Mouse (Mus musculus) forebrain, embryonic 15.5 days (tissue): ENCODE measurements at regions not wholly inside any gene's neighbourhood (a gene's known extent, or its start where the extent isn't known, plus 50 kb on each side); places are given as distances from the start of the nearest gene placed in this dataset.
A peak's percentile ranks its signal among the peaks of the same experiment; 100 is the strongest.

Experiments used
- ATAC-seq: fragments of 200-750 bp; cut with Nextera tagmentation; replicated peaks from 2 replicates; pipeline ENCODE4 v1.8.0; 2017; ENCODE audit warnings: mild to moderate bottlenecking, moderate TSS enrichment, moderate library complexity
- H3K27ac ChIP-seq: fragments of 300-500 bp; sonication (generic); replicated peaks from 2 replicates; pipeline ENCODE4 v1.5.1; 2015; ENCODE audit warnings: mild to moderate bottlenecking, inconsistent platforms
- H3K27me3 ChIP-seq: fragments of 300-500 bp; sonication (generic); 2 replicates; pipeline ENCODE4 v1.6.1; 2015; ENCODE audit warnings: inconsistent platforms
- H3K36me3 ChIP-seq: fragments of 300-500 bp; sonication (generic); 2 replicates; pipeline ENCODE4 v1.6.1; 2015; ENCODE audit warnings: mild to moderate bottlenecking, inconsistent platforms
- H3K4me1 ChIP-seq: fragments of 300-500 bp; sonication (generic); 2 replicates; pipeline ENCODE4 v1.6.1; 2015; ENCODE audit warnings: inconsistent platforms
- H3K4me2 ChIP-seq: fragments of 300-500 bp; sonication (generic); replicated peaks from 2 replicates; pipeline ENCODE4 v1.6.1; 2015; ENCODE audit warnings: mild to moderate bottlenecking, inconsistent platforms
- H3K4me3 ChIP-seq: fragments of 300-500 bp; sonication (generic); 2 replicates; pipeline ENCODE4 v1.5.1; 2015; ENCODE audit warnings: mild to moderate bottlenecking, inconsistent platforms
- H3K9ac ChIP-seq: fragments of 300-500 bp; sonication (generic); replicated peaks from 2 replicates; pipeline ENCODE4 v1.6.1; 2015; ENCODE audit warnings: mild to moderate bottlenecking, inconsistent platforms
- H3K9me3 ChIP-seq: fragments of 300-500 bp; sonication (generic); 2 replicates; pipeline ENCODE4 v1.6.1; 2016; ENCODE audit warnings: inconsistent platforms
- WGBS: fragments of 180-500 bp; shearing (Covaris S2); methylation state at CpG from one replicate; pipeline ENCODE4 v1.1.7; 2015; ENCODE audit warnings: mixed read lengths; 5-methylcytosine and 5-hydroxymethylcytosine counted together

GRCm38 (mm10) chr11:39105576-39105975 is 1589.4 kb downstream of the Mat2b start:
- Histone ChIP-seq H3K27me3 (no peaks in the 10 kb centered on the region), H3K4me1 (no peaks in the 10 kb centered on the region), H3K36me3 (no peaks in the 10 kb centered on the region), H3K27ac (no peak overlapping the region), H3K4me3 (no peak overlapping the region), H3K9me3 (no peaks in the 10 kb centered on the region), H3K4me2 (no peak overlapping the region), H3K9ac (no peak overlapping the region)
- 76% methylated on average over 3 of the region's 3 CpGs for WGBS
- ATAC-seq: no peak

GRCm38 (mm10) chr11:39073571-39073970 is 1621.4 kb downstream of the Mat2b start:
- H3K27me3 ChIP-seq: no peaks in the 10 kb centered on the region
- H3K36me3 ChIP-seq: no peaks in the 10 kb centered on the region
- no peaks in the 10 kb centered on the region for H3K9me3 ChIP-seq
- H3K4me2 ChIP-seq: no peak overlapping the region
- H3K4me3 ChIP-seq: no peak overlapping the region
- H3K9ac ChIP-seq: no peak overlapping the region
- ATAC-seq: peak; percentile 74
- H3K4me1 ChIP-seq: no peaks in the 10 kb centered on the region
- no peak overlapping the region for H3K27ac ChIP-seq
